Mouse (Mus musculus) forebrain, embryonic 11.5 days (tissue): ENCODE data around the gene Capn3. TPM values are rescaled to one million over a fixed set of nuclear protein-coding genes. Genes with fewer than 3 reads are reported as not detected.
A peak's percentile ranks its signal among the peaks of the same experiment; 100 is the strongest.

Source experiments
- ATAC-seq: fragments of 200-750 bp; cut with Nextera tagmentation; replicated peaks from 2 replicates; pipeline ENCODE4 v1.8.0; 2017; ENCODE audit warnings: moderate TSS enrichment; ENCODE audit not compliant: low FRiP score
- DNase-seq: peaks from one replicate; pipeline ENCODE4 v3.0.0-alpha.2; 2017; ENCODE audit warnings: low spot score
- H3K27ac ChIP-seq: fragments of 300-500 bp; sonication (generic); 2 replicates; pipeline ENCODE4 v1.5.1; 2014; ENCODE audit warnings: low read depth, low read length
- H3K27me3 ChIP-seq: fragments of 300-500 bp; sonication (generic); 2 replicates; pipeline ENCODE4 v1.6.1; 2014; ENCODE audit warnings: mild to moderate bottlenecking, low read length, mixed read lengths; ENCODE audit not compliant: control insufficient read depth, insufficient read depth
- H3K36me3 ChIP-seq: fragments of 300-500 bp; sonication (generic); 2 replicates; pipeline ENCODE4 v1.6.1; 2014; ENCODE audit warnings: mild to moderate bottlenecking, low read length, moderate library complexity, mixed read lengths; ENCODE audit not compliant: control insufficient read depth, insufficient read depth
- H3K4me1 ChIP-seq: fragments of 300-500 bp; sonication (generic); replicated peaks from 2 replicates; pipeline ENCODE4 v1.6.1; 2014; ENCODE audit warnings: low read length, mixed read lengths; ENCODE audit not compliant: control insufficient read depth, insufficient read depth
- H3K4me2 ChIP-seq: fragments of 300-500 bp; sonication (generic); 2 replicates; pipeline ENCODE4 v1.6.1; 2014; ENCODE audit warnings: low read depth, mild to moderate bottlenecking, low read length, moderate library complexity, mixed read lengths; ENCODE audit not compliant: severe bottlenecking
- H3K4me3 ChIP-seq: fragments of 300-500 bp; sonication (generic); 2 replicates; pipeline ENCODE4 v1.5.1; 2014; ENCODE audit warnings: low read depth, low read length
- H3K9ac ChIP-seq: fragments of 300-500 bp; sonication (generic); 2 replicates; pipeline ENCODE4 v1.6.1; 2014; ENCODE audit warnings: low read length
- H3K9me3 ChIP-seq: fragments of 300-500 bp; sonication (generic); 2 replicates; pipeline ENCODE4 v1.6.1; 2016; ENCODE audit warnings: low read length, mixed read lengths; ENCODE audit not compliant: control insufficient read depth
- WGBS: fragments of 180-500 bp; shearing (Covaris S2); extraction: QIAGEN DNeasy Blood & Tissue Kit; methylation state at CpG from one replicate; pipeline ENCODE4 v1.1.7; 2014; 5-methylcytosine and 5-hydroxymethylcytosine counted together
- polyA plus RNA-seq: library from polyadenylated mRNA; unstranded; fragments of >200 nt; fragmentation: Nextera tagmentation; extraction: Ambion mirVana; gene quantifications from 2 replicates; pipeline ENCODE4 v1.2.1, GENCODE M21; 2014

The Capn3 gene
- polyA plus RNA-seq, 1 experiment from 2014 or later: 4.4 TPM

GRCm38 (mm10) chr2:120496511-120496910 is 40.7 kb downstream of the Capn3 start:
- H3K36me3 ChIP-seq: no peaks in the 10 kb centered on the region
- no peaks in the 10 kb centered on the region for H3K4me1 ChIP-seq
- H3K4me3 ChIP-seq: no peak overlapping the region
- no peak overlapping the region for H3K9ac ChIP-seq
- 81% methylated on average over 3 of the region's 3 CpGs for WGBS
- no peak overlapping the region for H3K27ac ChIP-seq
- DNase-seq (no peak), ATAC-seq (no peak)
- H3K4me2 ChIP-seq: no peak overlapping the region
- no peaks in the 10 kb centered on the region for H3K27me3 ChIP-seq
- H3K9me3 ChIP-seq: no peaks in the 10 kb centered on the region

GRCm38 (mm10) chr2:120499971-120500471 is 44.2 kb downstream of the Capn3 start:
- Histone ChIP-seq H3K9ac (no peak overlapping the region), H3K27me3 (no peaks in the 10 kb centered on the region), H3K36me3 (no peaks in the 10 kb centered on the region), H3K27ac (no peak overlapping the region), H3K4me3 (no peak overlapping the region), H3K9me3 (no peaks in the 10 kb centered on the region), H3K4me1 (no peaks in the 10 kb centered on the region), H3K4me2 (no peak overlapping the region)
- WGBS: 88% methylated on average over 6 of the region's 6 CpGs
- no peak for ATAC-seq
- DNase-seq: no peak

- H3K4me2 ChIP-seq: 0 out of 2 replicates have a peak overlapping the region, but pooled peaks have one; percentile 15
- peaks cover 2% of the 10 kb centered on the region; the same call in 1 of the 2 replicates for H3K36me3 ChIP-seq
- no peaks in the 10 kb centered on the region for H3K27me3 ChIP-seq
- H3K9ac ChIP-seq: peak overlapping the region; percentile 27; the same call in 1 of the 2 replicates
- ATAC-seq (no peak), DNase-seq (no peak)
- H3K4me3 ChIP-seq: no peak overlapping the region
- H3K27ac ChIP-seq: no peak overlapping the region
- no peaks in the 10 kb centered on the region for H3K9me3 ChIP-seq
- WGBS: 36% methylated on average over 17 of the region's 17 CpGs
- no peaks in the 10 kb centered on the region for H3K4me1 ChIP-seq
Observed at GRCm38 (mm10) chr2:120501136-120501918, 45.5 kb downstream of the Capn3 start.

- H3K36me3 ChIP-seq: peaks cover 2% of the 10 kb centered on the region; the same call in 1 of the 2 replicates
- ATAC-seq: no peak
- H3K27me3 ChIP-seq: no peaks in the 10 kb centered on the region
- no peaks in the 10 kb centered on the region for H3K9me3 ChIP-seq
- no peaks in the 10 kb centered on the region for H3K4me1 ChIP-seq
- H3K9ac ChIP-seq: no peak overlapping the region
- DNase-seq: no peak
- H3K27ac ChIP-seq: no peak overlapping the region
- H3K4me3 ChIP-seq: no peak overlapping the region
- 78% methylated on average over 13 of the region's 13 CpGs for WGBS
- H3K4me2 ChIP-seq: no peak overlapping the region
Observed at GRCm38 (mm10) chr2:120501931-120502604, 46.2 kb downstream of the Capn3 start.

- Histone ChIP-seq H3K4me3 (no peak overlapping the region), H3K4me2 (no peak overlapping the region), H3K9ac (no peak overlapping the region), H3K36me3 (peaks cover 2% of the 10 kb centered on the region; the same call in 1 of the 2 replicates), H3K9me3 (no peaks in the 10 kb centered on the region), H3K4me1 (no peaks in the 10 kb centered on the region), H3K27me3 (no peaks in the 10 kb centered on the region), H3K27ac (no peak overlapping the region)
- no peak for DNase-seq
- no peak for ATAC-seq
- 83% methylated on average over 3 of the region's 3 CpGs for WGBS
Observed at GRCm38 (mm10) chr2:120502605-120502990, 46.8 kb downstream of the Capn3 start.

- DNase-seq (no peak), ATAC-seq (no peak)
- Histone ChIP-seq H3K4me3 (no peak overlapping the region), H3K27ac (no peak overlapping the region), H3K36me3 (peaks cover 2% of the 10 kb centered on the region; the same call in 1 of the 2 replicates), H3K4me1 (no peaks in the 10 kb centered on the region), H3K9me3 (no peaks in the 10 kb centered on the region), H3K9ac (no peak overlapping the region), H3K27me3 (no peaks in the 10 kb centered on the region), H3K4me2 (no peak overlapping the region)
- 90% methylated on average over 6 of the region's 6 CpGs for WGBS
Observed at GRCm38 (mm10) chr2:120503094-120503493, 47.3 kb downstream of the Capn3 start.

- WGBS: 82% methylated on average over 5 of the region's 5 CpGs
- no peak for DNase-seq
- Histone ChIP-seq H3K36me3 (peaks cover 2% of the 10 kb centered on the region; the same call in 1 of the 2 replicates), H3K9me3 (no peaks in the 10 kb centered on the region), H3K4me3 (no peak overlapping the region), H3K9ac (no peak overlapping the region), H3K27me3 (no peaks in the 10 kb centered on the region), H3K27ac (no peak overlapping the region), H3K4me1 (no peaks in the 10 kb centered on the region), H3K4me2 (no peak overlapping the region)
- no peak for ATAC-seq
Observed at GRCm38 (mm10) chr2:120503992-120504391, 48.2 kb downstream of the Capn3 start.

- ATAC-seq: no peak
- WGBS: 93% methylated on average over 4 of the region's 4 CpGs
- H3K36me3 ChIP-seq: peaks cover 4% of the 10 kb centered on the region; the same call in 1 of the 2 replicates
Observed at GRCm38 (mm10) chr2:120514181-120514580, 58.4 kb downstream of the Capn3 start.

More at GRCm38 (mm10) chr2:120514181-120514580, 58.4 kb downstream of the Capn3 start:
- H3K9me3 ChIP-seq: no peaks in the 10 kb centered on the region
- no peak overlapping the region for H3K4me2 ChIP-seq
- no peak overlapping the region for H3K9ac ChIP-seq
- H3K27me3 ChIP-seq: no peaks in the 10 kb centered on the region
- H3K4me3 ChIP-seq: no peak overlapping the region
- no peak overlapping the region for H3K27ac ChIP-seq
- no peak for DNase-seq
- H3K4me1 ChIP-seq: no peaks in the 10 kb centered on the region
